Mouse (Mus musculus): Measurements from ENCODE around the gene Agfg1.

Agfg1 gene

GRCm38 (mm10) chr1:82825256-82825655 is 14.0 kb upstream of the Agfg1 start:
- DNase-seq (ENCODE audit: low spot score): no peak

DNA sequence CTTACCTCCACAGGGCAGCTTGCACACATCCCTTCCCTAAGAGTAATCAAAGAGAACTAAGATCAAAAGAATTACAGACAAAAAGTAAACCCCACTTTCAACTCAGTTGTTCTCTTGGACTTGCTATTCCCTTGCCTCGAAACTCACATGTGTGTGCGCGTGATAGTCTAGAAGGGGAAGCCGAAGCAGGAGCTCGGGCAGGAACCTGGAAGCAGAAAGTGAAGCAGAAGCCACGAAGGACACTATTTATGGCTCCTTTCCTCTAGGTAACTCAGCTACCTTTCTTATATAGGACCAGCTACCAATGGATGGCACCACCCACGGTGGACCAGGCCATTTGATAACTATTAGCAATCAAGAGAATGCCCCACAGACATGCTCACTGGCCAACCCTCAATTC is 13.5 kb upstream of the Agfg1 start:
- no peak for DNase-seq (ENCODE audit: low spot score)

DNA sequence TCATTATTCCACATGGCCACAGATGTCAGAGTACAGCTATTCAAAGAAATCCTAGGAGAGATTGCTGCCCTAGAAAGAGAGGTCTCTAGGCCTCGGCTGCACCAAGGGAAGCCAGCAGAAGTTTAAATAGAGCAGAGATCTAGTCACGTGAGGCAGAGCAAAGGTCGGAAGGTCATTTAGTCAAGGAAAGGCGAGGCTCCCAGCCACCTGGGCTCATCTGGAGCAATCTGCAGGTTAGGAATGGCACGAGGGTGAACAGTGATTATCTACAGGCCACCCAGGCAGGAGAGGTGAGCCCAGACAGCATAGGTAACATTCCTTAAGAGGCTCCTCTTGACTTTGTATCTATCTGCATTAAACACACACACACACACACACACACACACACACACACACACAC is 12.4 kb upstream of the Agfg1 start:
- DNase-seq (ENCODE audit: low spot score): no peak

GRCm38 (mm10) chr1:82830771-82831170 is 8.5 kb upstream of the Agfg1 start:
- DNase-seq (ENCODE audit: low spot score): no peak

DNA sequence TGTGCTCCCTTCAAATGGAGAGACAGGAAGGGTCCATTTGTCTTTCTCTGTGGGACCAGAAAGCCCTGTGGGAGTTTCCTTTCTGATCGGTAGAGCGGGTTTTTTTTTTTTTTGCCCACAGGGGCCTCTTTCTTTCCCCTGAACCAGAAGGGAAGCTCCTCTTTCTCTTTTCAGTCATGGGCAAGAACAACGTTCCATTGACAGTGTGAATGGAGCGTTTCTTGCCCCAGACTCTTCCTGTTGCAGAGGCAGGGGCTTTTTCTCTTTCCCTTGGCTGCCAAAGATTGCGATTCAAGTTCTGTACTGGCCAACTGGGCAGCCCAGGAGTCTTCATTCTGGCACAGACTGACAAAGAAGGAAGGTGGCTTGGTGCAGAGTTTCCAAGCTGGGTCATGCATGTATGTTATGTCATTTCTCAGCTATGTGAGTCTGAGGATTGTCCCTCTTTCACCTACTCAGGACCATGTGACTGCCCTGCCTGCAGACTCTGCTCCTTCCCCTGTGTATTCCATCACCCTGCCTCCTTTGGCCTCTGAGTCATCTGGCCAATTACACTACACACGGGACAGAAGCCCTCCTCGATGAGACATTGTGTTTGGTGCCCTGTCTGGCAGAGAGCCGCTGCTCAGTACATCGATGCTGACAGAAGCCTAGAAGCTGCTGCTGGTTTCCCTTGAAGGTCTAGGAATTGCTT is 7.6 kb upstream of the Agfg1 start:
- DNase-seq (ENCODE audit: low spot score): no peak

DNA sequence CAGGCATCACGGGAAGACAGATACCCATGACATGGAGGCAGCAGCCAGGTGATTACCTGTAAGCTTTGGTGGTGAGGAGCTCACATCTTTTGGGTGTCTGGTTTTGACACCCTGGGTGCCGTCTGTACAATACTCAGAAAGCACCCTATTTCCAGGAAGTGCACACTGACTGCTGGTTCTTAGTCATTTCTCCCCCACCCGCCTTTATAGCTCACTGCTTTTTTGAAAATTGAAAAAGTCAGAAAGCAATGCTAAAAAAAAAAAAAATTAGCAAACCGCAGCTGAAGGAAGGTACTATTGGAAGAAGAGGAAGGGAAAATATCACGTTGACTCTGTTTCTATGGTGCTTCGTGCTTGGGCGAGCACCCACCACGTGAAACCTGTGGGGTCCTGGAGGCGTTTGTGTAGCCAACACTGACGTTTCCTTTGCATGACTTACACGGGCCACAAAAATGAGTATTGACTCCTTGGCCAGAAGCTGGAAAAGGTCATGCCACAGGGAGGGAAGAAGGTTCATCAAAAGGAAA is 6.7 kb upstream of the Agfg1 start:
- no peak for DNase-seq (ENCODE audit: low spot score)

DNA sequence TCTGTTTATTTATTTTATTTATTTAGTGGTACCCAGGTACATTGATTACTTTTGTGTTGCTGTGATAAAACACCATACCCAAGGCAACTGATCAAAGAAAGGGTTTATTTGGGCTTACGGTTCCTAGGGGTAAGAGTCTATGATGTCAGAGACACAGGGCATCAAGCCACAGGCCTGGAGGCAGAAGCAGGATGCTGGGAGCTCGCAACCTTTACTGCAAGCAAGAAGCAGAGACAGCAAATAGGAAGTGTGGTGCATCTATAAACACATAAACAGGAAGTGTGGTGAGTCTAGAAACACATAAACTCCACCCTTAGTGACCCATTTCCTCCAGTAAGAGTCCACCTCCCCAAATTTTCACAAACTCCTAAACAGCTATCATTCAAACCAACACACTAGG is 5.8 kb upstream of the Agfg1 start:
- no peak for DNase-seq (ENCODE audit: low spot score)

- no peak for DNase-seq (ENCODE audit: low spot score)
Observed at GRCm38 (mm10) chr1:82834572-82834971, 4.7 kb upstream of the Agfg1 start.

- DNase-seq (ENCODE audit: low spot score): no peak
Observed at GRCm38 (mm10) chr1:82836342-82837217, 2.7 kb upstream of the Agfg1 start.

- no peak for DNase-seq (ENCODE audit: low spot score)
Observed at GRCm38 (mm10) chr1:82837579-82837978, 1.7 kb upstream of the Agfg1 start.

- DNase-seq (ENCODE audit: low spot score): no peak
Observed at GRCm38 (mm10) chr1:82838469-82839295, 601 bp upstream of the Agfg1 start.

DNA sequence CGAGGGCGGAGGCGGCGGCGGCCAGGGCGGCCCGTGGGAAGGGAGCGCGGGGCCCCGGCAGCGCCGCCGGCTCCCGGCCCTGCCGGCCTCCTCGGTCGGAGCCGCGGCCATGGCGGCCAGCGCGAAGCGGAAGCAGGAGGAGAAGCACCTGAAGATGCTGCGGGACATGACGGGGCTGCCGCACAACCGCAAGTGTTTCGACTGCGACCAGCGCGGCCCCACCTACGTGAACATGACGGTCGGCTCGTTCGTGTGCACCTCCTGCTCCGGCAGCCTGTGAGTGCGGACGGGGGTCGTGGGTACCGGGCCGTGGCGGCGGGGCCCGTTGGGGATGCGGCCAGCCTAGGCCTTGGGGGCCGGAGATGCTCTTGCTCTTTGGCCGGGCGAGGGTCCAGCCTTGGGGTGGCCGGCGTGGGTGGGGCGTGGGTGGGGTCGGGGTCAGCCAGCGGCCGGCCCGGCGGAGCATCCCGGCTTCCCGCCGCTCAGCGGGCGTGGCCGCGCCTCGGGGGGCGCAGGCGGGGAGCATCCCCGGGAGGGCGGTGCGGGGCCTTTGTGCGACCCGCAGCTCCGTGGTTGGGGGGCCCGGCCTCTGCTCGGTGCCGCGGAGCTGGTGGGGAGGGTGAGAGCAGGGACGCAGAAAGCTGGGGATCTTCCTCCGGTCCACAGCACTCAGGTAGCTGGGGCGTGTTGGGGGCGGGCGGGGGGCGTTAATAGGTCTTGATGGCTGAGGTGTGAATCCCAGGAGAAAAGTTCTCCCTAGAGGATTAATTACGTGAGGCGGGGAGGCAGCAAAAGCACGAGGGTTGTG is 535 bp downstream of the Agfg1 start:
- DNase-seq (ENCODE audit: low spot score): no peak

- DNase-seq (ENCODE audit: low spot score): no peak
Observed at GRCm38 (mm10) chr1:82855729-82856128, 16.4 kb downstream of the Agfg1 start.

DNA sequence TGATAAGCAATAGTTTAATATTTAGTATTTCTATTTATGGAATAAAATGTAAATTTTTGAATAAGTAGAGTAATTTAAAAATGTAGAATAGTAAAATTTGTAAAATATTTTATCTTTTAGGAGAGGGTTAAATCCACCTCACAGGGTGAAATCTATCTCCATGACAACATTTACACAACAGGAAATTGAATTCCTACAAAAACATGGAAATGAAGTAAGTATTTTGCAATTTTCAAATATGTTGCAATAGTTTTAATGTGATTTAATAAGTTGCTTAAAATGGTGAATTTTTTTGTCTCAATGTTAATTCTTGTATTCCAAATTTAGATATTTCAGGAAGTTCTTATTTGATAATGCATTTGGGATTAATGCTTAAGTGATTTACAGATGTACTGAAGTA is 19.0 kb downstream of the Agfg1 start:
- no peak for DNase-seq (ENCODE audit: low spot score)

- no peak for DNase-seq (ENCODE audit: low spot score)
Observed at GRCm38 (mm10) chr1:82860391-82860790, 21.1 kb downstream of the Agfg1 start.

DNA sequence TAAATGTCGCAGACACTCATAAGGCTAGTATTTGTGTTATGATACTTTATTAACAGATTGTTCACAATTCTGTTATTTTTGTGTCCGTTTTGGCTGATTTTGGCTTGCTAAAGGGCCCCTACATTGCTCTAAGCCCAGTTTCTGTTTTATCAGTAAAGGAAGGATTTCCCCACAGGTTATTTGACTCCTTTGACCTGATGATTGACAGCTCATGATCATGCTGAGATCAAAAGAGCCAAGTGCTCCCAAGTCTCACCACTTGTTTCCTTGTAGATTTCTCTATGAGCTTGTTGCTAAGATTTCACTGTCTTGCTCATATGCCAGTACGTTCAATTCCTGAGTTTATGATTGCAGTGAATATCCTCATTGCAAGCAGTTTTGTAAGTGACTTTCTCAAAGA is 30.9 kb downstream of the Agfg1 start:
- DNase-seq (ENCODE audit: low spot score): no peak

DNA sequence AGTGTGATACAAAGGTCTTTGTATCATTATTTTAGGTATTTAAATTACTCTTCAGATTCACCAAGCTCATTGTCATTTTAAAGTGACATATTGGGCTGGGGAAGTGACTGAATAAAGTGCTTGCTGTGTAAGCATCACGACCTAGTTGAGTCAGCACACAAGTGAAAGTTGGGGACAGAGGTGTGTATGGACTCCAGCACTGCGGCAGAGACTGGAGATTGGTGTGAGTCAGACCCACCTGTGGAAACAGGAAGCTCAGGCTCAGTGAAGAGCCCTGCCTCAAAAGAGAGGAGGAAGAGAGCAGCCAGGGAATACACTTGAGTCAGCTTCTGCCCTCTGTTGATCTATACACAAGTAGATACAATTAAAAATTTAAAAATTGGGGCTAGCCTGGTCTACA is 39.9 kb downstream of the Agfg1 start:
- DNase-seq (ENCODE audit: low spot score): no peak

DNA sequence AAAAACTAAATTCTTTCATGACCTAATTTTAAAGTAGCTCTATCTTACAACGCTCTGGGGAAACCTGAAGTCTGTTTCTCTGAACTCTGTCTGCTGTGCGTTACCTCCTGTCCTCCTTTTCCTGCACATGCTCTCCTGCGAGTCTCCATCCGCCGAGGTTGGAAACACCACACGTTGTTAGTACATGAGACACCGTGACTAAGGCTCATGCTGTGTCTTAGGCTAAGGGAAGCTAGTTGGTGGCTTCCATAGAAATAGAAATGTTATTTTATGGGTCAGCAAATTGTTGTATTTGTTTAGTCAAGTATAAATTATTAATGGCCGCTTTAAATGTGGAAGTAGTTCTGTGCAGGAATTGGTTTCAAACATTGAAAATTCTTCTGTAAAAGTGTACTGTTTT is 40.9 kb downstream of the Agfg1 start:
- DNase-seq (ENCODE audit: low spot score): no peak

DNA sequence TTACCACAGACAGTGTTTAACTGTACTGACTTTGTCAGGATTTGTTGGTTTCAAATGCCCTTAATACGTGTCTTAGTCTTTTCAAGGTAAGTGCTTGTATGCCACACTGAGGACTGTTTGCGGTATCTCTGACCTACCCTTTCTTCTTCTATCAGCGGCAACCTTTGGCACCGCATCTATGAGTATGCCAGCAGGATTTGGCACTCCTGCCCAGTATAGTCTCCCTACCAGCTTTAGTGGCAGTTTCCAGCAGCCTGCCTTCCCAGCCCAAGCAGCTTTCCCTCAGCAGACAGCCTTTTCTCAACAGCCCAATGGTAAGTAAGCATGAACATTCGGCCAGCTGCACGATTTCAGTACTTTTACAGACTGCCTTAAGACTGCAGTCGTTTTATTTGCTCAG is 54.0 kb downstream of the Agfg1 start:
- DNase-seq (ENCODE audit: low spot score): no peak

DNA sequence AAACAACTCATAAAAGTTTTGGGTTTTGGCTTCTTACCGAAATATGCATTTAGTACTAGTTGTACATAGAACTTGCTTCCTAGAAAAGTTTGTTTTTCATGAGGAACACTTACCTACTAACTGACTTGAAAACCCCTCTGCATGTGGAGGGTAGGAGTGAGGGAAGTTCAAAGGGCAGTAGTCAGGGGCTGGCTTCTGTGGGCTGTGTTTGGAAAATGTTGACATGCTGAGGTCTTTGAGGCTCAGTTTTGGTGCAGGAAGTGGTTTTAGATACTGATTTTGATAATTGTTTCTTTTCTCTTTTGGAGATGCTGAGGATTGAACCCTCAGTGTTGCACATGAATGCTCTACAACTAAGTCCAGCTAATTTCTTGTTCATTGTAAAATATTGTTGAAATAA is 61.3 kb downstream of the Agfg1 start:
- no peak for DNase-seq (ENCODE audit: low spot score)

DNA sequence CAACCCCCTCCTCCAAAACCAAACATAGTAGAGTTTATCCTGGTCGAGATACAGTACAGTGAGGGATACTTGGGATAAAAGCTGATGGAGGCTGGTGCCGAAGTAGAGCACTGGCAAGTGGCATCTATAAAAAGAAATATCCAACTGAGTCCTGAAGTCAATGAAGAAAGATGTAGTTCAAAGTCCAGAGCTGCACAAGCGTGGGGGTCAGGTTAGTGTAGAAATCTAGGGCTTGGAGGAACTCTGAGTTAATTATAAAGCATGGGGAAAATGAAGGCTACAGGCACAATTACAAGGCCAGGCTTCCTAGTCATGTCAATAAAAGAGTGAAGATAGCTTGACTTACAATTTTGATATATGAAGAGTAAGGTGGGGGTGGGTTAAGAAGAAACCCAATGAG is 61.9 kb downstream of the Agfg1 start:
- no peak for DNase-seq (ENCODE audit: low spot score)

- DNase-seq (ENCODE audit: low spot score): no peak
Observed at GRCm38 (mm10) chr1:82905886-82906285, 66.6 kb downstream of the Agfg1 start.
